ENCODE assay signal across 25 mouse cellular contexts in the genomic region with DNA sequence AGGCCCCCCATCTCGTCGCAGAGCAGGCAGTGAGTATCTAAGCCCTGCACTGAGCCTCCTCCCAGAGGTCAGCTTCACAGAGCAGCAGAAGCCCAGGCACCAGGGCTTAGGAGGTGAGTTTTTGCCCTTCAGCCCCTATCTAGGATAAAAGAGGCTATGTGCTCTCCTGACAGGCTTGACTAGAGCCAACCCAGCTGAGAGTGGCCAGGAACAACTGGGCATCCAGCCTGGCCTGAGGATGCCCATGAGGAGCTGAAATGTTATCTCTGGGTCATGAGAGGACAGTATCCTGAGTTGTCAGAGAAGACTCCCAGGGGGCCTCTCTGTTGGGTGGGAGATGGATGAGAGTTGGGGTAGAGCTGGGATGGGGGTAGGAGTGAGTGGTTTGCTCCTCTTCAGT.
A peak's percentile ranks its signal among the peaks of the same experiment; 100 is the strongest.
DNase-seq lines count a peak whose midpoint lies in the region; ATAC-seq and TF ChIP-seq lines count a peak whose summit lies in the region.
"Had no signal": no experiment of that assay in that cellular context is flagged by ENCODE, and none has a peak within 500 bp of the region (broad histone marks: within the 10 kb centered on the region; RNA-seq: fewer than 3 reads in every experiment).

No protein-coding gene starts in this region.

- H3K27me3 ChIP-seq in heart, embryonic 11.5 days (ENCODE audit: control insufficient read depth, insufficient read depth, low read length): no peaks in the 10 kb centered on the region
- H3K27me3 ChIP-seq in thymus, adult 2 months (ENCODE audit: control insufficient read depth, insufficient read depth, low read length): no peaks in the 10 kb centered on the region
- H3K27me3 ChIP-seq: hindbrain, embryonic 12.5 days; intestine, embryonic 15.5 days; liver, embryonic 12.5 days had no signal

- no peaks in the 10 kb centered on the region for H3K36me3 ChIP-seq in heart, embryonic 11.5 days (ENCODE audit: control insufficient read depth, insufficient read depth, low read length)
- H3K36me3 ChIP-seq in thymus, adult 2 months (ENCODE audit: control insufficient read depth, insufficient read depth, low read length): no peaks in the 10 kb centered on the region
- H3K36me3 ChIP-seq: hindbrain, embryonic 12.5 days; intestine, embryonic 15.5 days; liver, embryonic 12.5 days had no signal

- no peak overlapping the region for H3K27ac ChIP-seq in heart, embryonic 11.5 days (ENCODE audit: low read depth, low read length)
- H3K27ac ChIP-seq in thymus, adult 2 months (ENCODE audit: control insufficient read depth, insufficient read depth, low read length): no peak overlapping the region
- H3K27ac ChIP-seq: hindbrain, embryonic 12.5 days; hindbrain, postnatal 0 days; intestine, embryonic 15.5 days; liver, embryonic 12.5 days had no signal

- no peak for ATAC-seq in heart, embryonic 11.5 days (replicated peaks; ENCODE audit: insufficient number of reproducible peaks, low FRiP score, low TSS enrichment)
- ATAC-seq: forebrain, embryonic 16.5 days; hindbrain, postnatal 0 days; intestine, embryonic 15.5 days; liver, embryonic 12.5 days; liver, postnatal 0 days; midbrain, embryonic 16.5 days had no signal

- no peak for TF ChIP-seq CTCF in thymus, adult 2 months (IDR thresholded peaks at IDR 0.05; ENCODE audit: borderline replicate concordance, control insufficient read depth, extremely low read depth, insufficient read depth, low read length, poor library complexity)

- peaks cover 3% of the 10 kb centered on the region; the same call in 1 of the 2 replicates for H3K4me1 ChIP-seq in heart, embryonic 11.5 days (ENCODE audit: control insufficient read depth, insufficient read depth, low read length)
- no peaks in the 10 kb centered on the region for H3K4me1 ChIP-seq in thymus, adult 2 months (replicated peaks; ENCODE audit: control insufficient read depth, insufficient read depth, low read length)
- H3K4me1 ChIP-seq: hindbrain, embryonic 12.5 days; intestine, embryonic 15.5 days; liver, embryonic 12.5 days had no signal

- WGBS in heart, embryonic 11.5 days (ENCODE audit: insufficient replicate concordance): 72% methylated on average over 2 of the region's 2 CpGs
- 83% methylated on average over 2 of the region's 2 CpGs for WGBS in thymus, adult 2 months

- DNase-seq in heart, adult 18-20 months: peak; percentile 52 to 74
- DNase-seq in heart, adult 8-10 months (ENCODE audit: low spot score): peak; percentile 49
- DNase-seq in heart, postnatal 10 days: peak; percentile 73 to 75
- no peak for DNase-seq in urinary bladder, adult 18-20 months (ENCODE audit: low spot score in 2 of 2)
- DNase-seq in thymus, adult 2 months: no peak
- no peak for DNase-seq in ovary, postnatal 36 days (ENCODE audit: low spot score)
- DNase-seq: adrenal gland, postnatal 25 days; B cell, adult 2 months; cerebellum, adult 11-12 months; cerebellum, adult 9-11 months; kidney, adult 8-10 months; kidney, postnatal 14 days; layer of hippocampus, adult 9-11 months; liver, postnatal 0 days; lung, postnatal 36 days; right cerebral cortex, adult 18-20 months had no signal

- H3K4me3 ChIP-seq in heart, embryonic 11.5 days (ENCODE audit: low read depth, low read length): no peak overlapping the region
- H3K4me3 ChIP-seq in thymus, adult 2 months (ENCODE audit: control insufficient read depth, insufficient read depth, low read length): no peak overlapping the region
- H3K4me3 ChIP-seq: erythroblast, embryonic 14.5 days; hindbrain, embryonic 12.5 days; intestine, embryonic 15.5 days; liver, embryonic 12.5 days had no signal

- no peaks in the 10 kb centered on the region for H3K9me3 ChIP-seq in heart, embryonic 11.5 days (replicated peaks; ENCODE audit: control insufficient read depth, low read length)
- H3K9me3 ChIP-seq: hindbrain, embryonic 12.5 days; intestine, embryonic 15.5 days; liver, embryonic 12.5 days had no signal

- no peak for TF ChIP-seq POLR2A in thymus, adult 2 months (IDR thresholded peaks at IDR 0.05; ENCODE audit: control insufficient read depth, extremely low read depth, insufficient read depth, low read length, poor library complexity)

- H3K4me2 ChIP-seq in heart, embryonic 11.5 days: no peak overlapping the region
- H3K4me2 ChIP-seq: hindbrain, embryonic 12.5 days; intestine, embryonic 15.5 days; liver, embryonic 12.5 days; midbrain, embryonic 11.5 days had no signal

- H3K9ac ChIP-seq in heart, embryonic 11.5 days (ENCODE audit: low read depth, low read length): no peak overlapping the region
- H3K9ac ChIP-seq: hindbrain, embryonic 12.5 days; intestine, embryonic 15.5 days; liver, embryonic 12.5 days; liver, postnatal 0 days had no signal

- intact Hi-C loops in heart, postnatal 10 days (cut with DNase I): no loop called here

Comparison
In these comparisons a context has a peak if more than half of its experiments do, and no peak if none do; other contexts are left out.
1. DNase-seq: peak in heart, adult 18-20 months (2 of 2), heart, adult 8-10 months (single experiment) and heart, postnatal 10 days (2 of 2); none in urinary bladder, adult 18-20 months (0 of 2), thymus, adult 2 months (single experiment) and ovary, postnatal 36 days (single experiment).